In the genomic region with DNA sequence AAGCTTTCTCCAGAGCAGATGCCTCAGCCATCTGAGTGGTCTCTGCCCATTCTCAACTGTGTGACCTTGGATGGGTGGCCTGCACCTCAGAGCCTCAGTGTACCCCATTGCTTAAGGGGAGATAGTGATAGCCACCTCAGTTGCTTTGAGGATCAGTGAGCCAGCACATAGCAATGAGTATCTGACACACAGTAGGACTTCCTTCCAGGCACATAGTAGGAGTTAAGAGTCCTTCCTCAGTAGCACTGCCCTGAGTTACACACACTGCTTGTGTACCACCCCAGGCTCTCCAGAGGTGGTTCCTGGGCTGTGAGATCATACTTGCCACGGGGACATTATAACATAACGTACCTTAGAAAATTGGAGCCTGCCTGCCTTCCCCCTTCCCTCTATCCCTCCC, we compare ENCODE assay signal across 11 mouse cellular contexts. TPM values are rescaled to one million over a fixed set of nuclear protein-coding genes. Genes with fewer than 3 reads are reported as not detected.
DNase-seq lines count a peak whose midpoint lies in the region; ATAC-seq and TF ChIP-seq lines count a peak whose summit lies in the region.
"Had no signal": no experiment of that assay in that cellular context is flagged by ENCODE, and none has a peak within 500 bp of the region (broad histone marks: within the 10 kb centered on the region; RNA-seq: fewer than 3 reads in every experiment).

No protein-coding gene starts in this region.

- DNase-seq in heart, adult 2 months: no peak
- no peak for DNase-seq in heart, postnatal 36 days
- no peak for DNase-seq in kidney, postnatal 10 days
- DNase-seq in right cerebral cortex, adult 2 months (ENCODE audit: low spot score in 2 of 2): no peak
- DNase-seq in testis, postnatal 14 days (ENCODE audit: low spot score): no peak

- H3K36me3 ChIP-seq in heart, adult 2 months (ENCODE audit: control insufficient read depth, insufficient read depth, low read length): no peaks in the 10 kb centered on the region
- no peaks in the 10 kb centered on the region for H3K36me3 ChIP-seq in kidney, embryonic 14.5 days (ENCODE audit: control insufficient read depth, insufficient read depth, low read length)
- no peaks in the 10 kb centered on the region for H3K36me3 ChIP-seq in embryonic facial prominence, embryonic 13.5 days
- H3K36me3 ChIP-seq in limb, embryonic 15.5 days: no peaks in the 10 kb centered on the region
- H3K36me3 ChIP-seq: midbrain, embryonic 12.5 days had no signal

- no peak for TF ChIP-seq POLR2A in heart, adult 2 months (IDR thresholded peaks at IDR 0.05; ENCODE audit: insufficient read depth, low read depth, low read length)

- peak overlapping the region; percentile 71 for H3K27ac ChIP-seq in heart, adult 2 months
- H3K27ac ChIP-seq in kidney, embryonic 14.5 days (ENCODE audit: low read depth, low read length): no peak overlapping the region
- H3K27ac ChIP-seq in embryonic facial prominence, embryonic 13.5 days: peak overlapping the region; percentile 60
- H3K27ac ChIP-seq in limb, embryonic 15.5 days: peak overlapping the region; percentile 89
- H3K27ac ChIP-seq: midbrain, embryonic 12.5 days had no signal

- peaks cover 18% of the 10 kb centered on the region for H3K4me1 ChIP-seq in heart, adult 2 months (ENCODE audit: control insufficient read depth, insufficient read depth, low read length)
- H3K4me1 ChIP-seq in kidney, embryonic 14.5 days (ENCODE audit: control insufficient read depth, insufficient read depth, low read length): peaks cover 20% of the 10 kb centered on the region; the same call in 1 of the 2 replicates
- peaks cover 21% of the 10 kb centered on the region for H3K4me1 ChIP-seq in embryonic facial prominence, embryonic 13.5 days
- peaks cover 25% of the 10 kb centered on the region for H3K4me1 ChIP-seq in limb, embryonic 15.5 days

- H3K4me3 ChIP-seq in heart, adult 2 months: no peak overlapping the region
- no peak overlapping the region for H3K4me3 ChIP-seq in kidney, embryonic 14.5 days (ENCODE audit: low read length)
- no peak overlapping the region for H3K4me3 ChIP-seq in embryonic facial prominence, embryonic 13.5 days
- no peak overlapping the region for H3K4me3 ChIP-seq in limb, embryonic 15.5 days
- H3K4me3 ChIP-seq: midbrain, embryonic 12.5 days had no signal

- no peak overlapping the region for H3K4me2 ChIP-seq in kidney, embryonic 14.5 days (replicated peaks; ENCODE audit: low read depth, low read length)
- H3K4me2 ChIP-seq in embryonic facial prominence, embryonic 13.5 days: peak overlapping the region; percentile 59
- H3K4me2 ChIP-seq in limb, embryonic 15.5 days: peak overlapping the region; percentile 47; the same call in 1 of the 2 replicates
- H3K4me2 ChIP-seq: midbrain, embryonic 12.5 days had no signal

- H3K27me3 ChIP-seq in heart, adult 2 months (ENCODE audit: control insufficient read depth, insufficient read depth, low read length): no peaks in the 10 kb centered on the region
- no peaks in the 10 kb centered on the region for H3K27me3 ChIP-seq in kidney, embryonic 14.5 days (ENCODE audit: control insufficient read depth, insufficient read depth, low read length)
- no peaks in the 10 kb centered on the region for H3K27me3 ChIP-seq in embryonic facial prominence, embryonic 13.5 days
- no peaks in the 10 kb centered on the region for H3K27me3 ChIP-seq in limb, embryonic 15.5 days
- H3K27me3 ChIP-seq: midbrain, embryonic 12.5 days had no signal

- no peaks in the 10 kb centered on the region for H3K79me2 ChIP-seq in heart, adult 2 months (replicated peaks; ENCODE audit: control insufficient read depth, insufficient read depth, low read length)

- WGBS in heart, adult 2 months: 57% methylated on average over 2 of the region's 2 CpGs
- WGBS in kidney, embryonic 14.5 days: 86% methylated on average over 2 of the region's 2 CpGs
- 24% methylated on average over 2 of the region's 2 CpGs for WGBS in embryonic facial prominence, embryonic 13.5 days
- WGBS in limb, embryonic 15.5 days: 28% methylated on average over 2 of the region's 2 CpGs

- no peak overlapping the region for H3K9ac ChIP-seq in heart, adult 2 months (ENCODE audit: low read depth, low read length)
- H3K9ac ChIP-seq in kidney, embryonic 14.5 days (ENCODE audit: low read depth, low read length): no peak overlapping the region
- no peak overlapping the region for H3K9ac ChIP-seq in embryonic facial prominence, embryonic 13.5 days
- H3K9ac ChIP-seq in limb, embryonic 15.5 days: no peak overlapping the region
- H3K9ac ChIP-seq: midbrain, embryonic 12.5 days had no signal

- 0 out of 2 replicates have a peak, but pooled peaks have one; percentile 16 for ATAC-seq in kidney, embryonic 14.5 days (ENCODE audit: low FRiP score, low TSS enrichment)
- no peak for ATAC-seq in embryonic facial prominence, embryonic 13.5 days (ENCODE audit: insufficient number of reproducible peaks, insufficient read depth, low FRiP score, low TSS enrichment, low read depth)
- ATAC-seq in limb, embryonic 15.5 days (ENCODE audit: insufficient number of reproducible peaks, low FRiP score, low TSS enrichment, low read depth): no peak

- TF ChIP-seq CTCF in heart, adult 2 months (IDR thresholded peaks at IDR 0.05): no peak

- H3K9me3 ChIP-seq in kidney, embryonic 14.5 days (ENCODE audit: control insufficient read depth, low read length): no peaks in the 10 kb centered on the region
- H3K9me3 ChIP-seq in embryonic facial prominence, embryonic 13.5 days: no peaks in the 10 kb centered on the region
- H3K9me3 ChIP-seq in limb, embryonic 15.5 days: no peaks in the 10 kb centered on the region
- H3K9me3 ChIP-seq: midbrain, embryonic 12.5 days had no signal

- intact Hi-C loops in heart, adult 2 months (cut with DNase I): loop anchor here (2.0 to 5.0 kb wide), 3 partner anchors 23 to 142 kb away; a partner anchor contains a TSS
- intact Hi-C loops in heart, postnatal 36 days (cut with DNase I): loop anchor here (2.0 kb wide), 1 partner anchor 23 kb away; no protein-coding TSS in a partner anchor

- TF ChIP-seq EP300 in heart, adult 2 months (IDR thresholded peaks at IDR 0.05; ENCODE audit: insufficient read depth, low read depth, low read length): no peak

RNA-seq across cellular contexts. Expression of a gene that starts 19.3 kb away (rescaled TPM):
- under 1 TPM; 0.18 to 0.20 TPM for total RNA-seq in heart, adult 2 months (2021)
- 0.08 and 0.20 TPM in 2 replicates for polyA plus RNA-seq in heart, adult 2 months (2012; rRNA removed)
- under 1 TPM in 1 of 2 experiments, not detected in 1; 0.16 TPM for total RNA-seq in heart, postnatal 36 days (2021)
- 0.41 TPM in 1 of 2 replicates, not detected in the other for polyA plus RNA-seq in kidney, embryonic 14.5 days (2014; fragmentation: Nextera tagmentation; extraction: Ambion mirVana)
- polyA plus RNA-seq in embryonic facial prominence, embryonic 13.5 days (2015; fragmentation: Nextera tagmentation; extraction: Ambion mirVana): not detected in 2 replicates
- 0.06 and 0.15 TPM in 2 replicates for polyA plus RNA-seq in limb, embryonic 15.5 days (2015; fragmentation: Nextera tagmentation; extraction: Ambion mirVana)
- polyA plus RNA-seq: forebrain, embryonic 11.5 days; lung, embryonic 14.5 days; midbrain, embryonic 12.5 days had no signal
